Mouse (Mus musculus) heart, embryonic 16.5 days (tissue): ENCODE data around the gene Gm614. TPM values are rescaled to one million over a fixed set of nuclear protein-coding genes. Genes with fewer than 3 reads are reported as not detected.

ENCODE experiments used
- ATAC-seq: fragments of 200-750 bp; cut with Nextera tagmentation; replicated peaks from 2 replicates; pipeline ENCODE4 v1.8.0; 2017; ENCODE audit warnings: moderate number of reproducible peaks; ENCODE audit not compliant: insufficient read depth, low FRiP score; ENCODE audit errors: extremely low read depth
- H3K27ac ChIP-seq: fragments of 300-500 bp; sonication (generic); 2 replicates; pipeline ENCODE4 v1.5.1; 2014; ENCODE audit warnings: mild to moderate bottlenecking, low read length, control low read depth, moderate library complexity
- H3K27me3 ChIP-seq: fragments of 300-500 bp; sonication (generic); 2 replicates; pipeline ENCODE4 v1.6.1; 2014; ENCODE audit warnings: low read length, mixed read lengths; ENCODE audit not compliant: control insufficient read depth, insufficient read depth
- H3K36me3 ChIP-seq: fragments of 300-500 bp; sonication (generic); 2 replicates; pipeline ENCODE4 v1.6.1; 2014; ENCODE audit not compliant: control insufficient read depth, insufficient read depth
- H3K4me1 ChIP-seq: fragments of 300-500 bp; sonication (generic); 2 replicates; pipeline ENCODE4 v1.6.1; 2014; ENCODE audit warnings: low read length, mixed read lengths; ENCODE audit not compliant: control insufficient read depth, insufficient read depth
- H3K4me2 ChIP-seq: fragments of 300-500 bp; sonication (generic); 2 replicates; pipeline ENCODE4 v1.6.1; 2014; ENCODE audit warnings: low read depth, mild to moderate bottlenecking, control low read depth, low read length
- H3K4me3 ChIP-seq: fragments of 300-500 bp; sonication (generic); 2 replicates; pipeline ENCODE4 v1.5.1; 2014; ENCODE audit warnings: mild to moderate bottlenecking, control low read depth, low read length
- H3K9ac ChIP-seq: fragments of 300-500 bp; sonication (generic); 2 replicates; pipeline ENCODE4 v1.6.1; 2014; ENCODE audit warnings: low read length, control low read depth
- H3K9me3 ChIP-seq: fragments of 300-500 bp; sonication (generic); replicated peaks from 2 replicates; pipeline ENCODE4 v1.6.1; 2016; ENCODE audit warnings: low read length; ENCODE audit not compliant: control insufficient read depth
- WGBS: fragments of 180-500 bp; shearing (Covaris S2); extraction: QIAGEN DNeasy Blood & Tissue Kit; methylation state at CpG from one replicate; pipeline ENCODE4 v1.1.7; 2014; 5-methylcytosine and 5-hydroxymethylcytosine counted together
- polyA plus RNA-seq: library from polyadenylated mRNA; unstranded; fragments of >200 nt; fragmentation: Nextera tagmentation; extraction: Ambion mirVana; gene quantifications from 2 replicates; pipeline ENCODE4 v1.2.1, GENCODE M21; 2015

The Gm614 gene
- 0.33 TPM in 1 of 2 replicates, not detected in the other for polyA plus RNA-seq

GRCm38 (mm10) chrX:101263892-101264291 lies at the start of gene Gm614:
TSS of gene Gm614 (minus strand) at chrX:101263992.
- H3K36me3 ChIP-seq: no peaks in the 10 kb centered on the region
- no peak for ATAC-seq
- no peak within 1 kb of the TSS for H3K27ac ChIP-seq
- H3K4me2 ChIP-seq: no peak within 1 kb of the TSS
- peaks cover 7% of the 10 kb centered on the region; the same call in 1 of the 2 replicates for H3K4me1 ChIP-seq
- H3K9ac ChIP-seq: no peak within 1 kb of the TSS
- 73% methylated on average over 1 of the region's 1 CpGs for WGBS
- H3K4me3 ChIP-seq: no peak within 1 kb of the TSS
- H3K9me3 ChIP-seq: no peaks in the 10 kb centered on the region
- H3K27me3 ChIP-seq: no peaks in the 10 kb centered on the region; the same call in none of the 2 replicates

- WGBS: 84% methylated on average over 5 of the region's 5 CpGs
- no peaks in the 10 kb centered on the region; the same call in 1 of the 2 replicates for H3K27me3 ChIP-seq
- no peaks in the 10 kb centered on the region for H3K36me3 ChIP-seq
- H3K4me1 ChIP-seq: no peaks in the 10 kb centered on the region
- H3K9ac ChIP-seq: no peak overlapping the region
- H3K9me3 ChIP-seq: no peaks in the 10 kb centered on the region
- no peak overlapping the region for H3K4me2 ChIP-seq
- no peak for ATAC-seq
- no peak overlapping the region for H3K4me3 ChIP-seq
- H3K27ac ChIP-seq: no peak overlapping the region
These were observed 45.5 kb upstream of the Gm614 start for GRCm38 (mm10) chrX:101309299-101309698.

- H3K4me1 ChIP-seq: 0 out of 2 replicates have a peak, but pooled peaks cover 2% of the 10 kb centered on the region
- 64% methylated on average over 2 of the region's 2 CpGs for WGBS
- no peaks in the 10 kb centered on the region for H3K36me3 ChIP-seq
- H3K9me3 ChIP-seq: no peaks in the 10 kb centered on the region
- no peak for ATAC-seq
- H3K27ac ChIP-seq: no peak overlapping the region
- no peaks in the 10 kb centered on the region for H3K27me3 ChIP-seq
- no peak overlapping the region for H3K4me3 ChIP-seq
- H3K9ac ChIP-seq: no peak overlapping the region
- no peak overlapping the region for H3K4me2 ChIP-seq
These were observed 40.9 kb upstream of the Gm614 start for GRCm38 (mm10) chrX:101304646-101305045.

- WGBS: 76% methylated on average over 9 of the region's 9 CpGs
- H3K4me3 ChIP-seq: no peak overlapping the region
- H3K4me2 ChIP-seq: no peak overlapping the region
- no peak for ATAC-seq
- H3K27ac ChIP-seq: no peak overlapping the region
- H3K9me3 ChIP-seq: no peaks in the 10 kb centered on the region
- peaks cover 3% of the 10 kb centered on the region; the same call in 1 of the 2 replicates for H3K36me3 ChIP-seq
- 0 out of 2 replicates have a peak, but pooled peaks cover 2% of the 10 kb centered on the region for H3K4me1 ChIP-seq
- H3K27me3 ChIP-seq: no peaks in the 10 kb centered on the region
- H3K9ac ChIP-seq: no peak overlapping the region
These were observed 37.9 kb upstream of the Gm614 start for GRCm38 (mm10) chrX:101301654-101302053.

GRCm38 (mm10) chrX:101300427-101301030 lies 36.7 kb upstream of the Gm614 start:
- no peak for ATAC-seq
- Histone ChIP-seq H3K4me1 (0 out of 2 replicates have a peak, but pooled peaks cover 2% of the 10 kb centered on the region), H3K4me3 (peak overlapping the region; percentile 41), H3K9me3 (no peaks in the 10 kb centered on the region), H3K36me3 (peaks cover 5% of the 10 kb centered on the region; the same call in 1 of the 2 replicates), H3K27ac (peak overlapping the region; percentile 18), H3K9ac (peak overlapping the region; percentile 46), H3K27me3 (no peaks in the 10 kb centered on the region), H3K4me2 (peak overlapping the region; percentile 57)
- WGBS: 29% methylated on average over 13 of the region's 13 CpGs

GRCm38 (mm10) chrX:101299473-101300426 lies 36.0 kb upstream of the Gm614 start:
- peak overlapping the region; percentile 50 for H3K9ac ChIP-seq
- H3K9me3 ChIP-seq: no peaks in the 10 kb centered on the region
- peak overlapping the region; percentile 41 for H3K4me3 ChIP-seq
- H3K27me3 ChIP-seq: no peaks in the 10 kb centered on the region
- 0 out of 2 replicates have a peak, but pooled peaks have one; percentile 26 for ATAC-seq
- H3K4me1 ChIP-seq: 0 out of 2 replicates have a peak, but pooled peaks cover 2% of the 10 kb centered on the region
- peaks cover 5% of the 10 kb centered on the region; the same call in 1 of the 2 replicates for H3K36me3 ChIP-seq
- H3K27ac ChIP-seq: no peak overlapping the region
- 23% methylated on average over 13 of the region's 13 CpGs for WGBS
- peak overlapping the region; percentile 57 for H3K4me2 ChIP-seq

GRCm38 (mm10) chrX:101299055-101299454 lies 35.3 kb upstream of the Gm614 start, which contains the start of gene Nlgn3:
TSS of gene Nlgn3 (plus strand) at chrX:101299168.
- Histone ChIP-seq H3K27me3 (no peaks in the 10 kb centered on the region), H3K27ac (no peak within 1 kb of the TSS), H3K4me3 (peak within 1 kb of the TSS; percentile 41), H3K9me3 (no peaks in the 10 kb centered on the region), H3K4me1 (0 out of 2 replicates have a peak, but pooled peaks cover 2% of the 10 kb centered on the region), H3K4me2 (peak within 1 kb of the TSS; percentile 57), H3K36me3 (peaks cover 5% of the 10 kb centered on the region; the same call in 1 of the 2 replicates), H3K9ac (peak within 1 kb of the TSS; percentile 50)
- ATAC-seq: peak; percentile 20; the same call in 1 of the 2 replicates
- WGBS: 19% methylated on average over 8 of the region's 24 CpGs

- Histone ChIP-seq H3K36me3 (peaks cover 29% of the 10 kb centered on the region), H3K27ac (no peak overlapping the region), H3K9ac (no peak overlapping the region), H3K4me3 (no peak overlapping the region), H3K4me1 (no peaks in the 10 kb centered on the region), H3K4me2 (no peak overlapping the region), H3K9me3 (no peaks in the 10 kb centered on the region), H3K27me3 (no peaks in the 10 kb centered on the region)
- ATAC-seq: no peak
- 80% methylated on average over 10 of the region's 10 CpGs for WGBS
These were observed 26.3 kb upstream of the Gm614 start for GRCm38 (mm10) chrX:101290111-101290510.
